Mouse (Mus musculus): ENCODE data around the gene Fmo2.

Fmo2 gene

GRCm38 (mm10) chr1:162888646-162889045 lies 9.9 kb downstream of the Fmo2 start:
- CTCF ChIA-PET: no interaction called here

- CTCF ChIA-PET: no interaction called here
Measured at GRCm38 (mm10) chr1:162887644-162888043, 10.9 kb downstream of the Fmo2 start.

GRCm38 (mm10) chr1:162886138-162886816 lies 12.2 kb downstream of the Fmo2 start:
- CTCF ChIA-PET: no interaction called here

- CTCF ChIA-PET: no interaction called here
Measured at GRCm38 (mm10) chr1:162882681-162883080, 15.8 kb downstream of the Fmo2 start.

GRCm38 (mm10) chr1:162879595-162880369 lies 18.7 kb downstream of the Fmo2 start:
- CTCF ChIA-PET: interaction anchor here (0.6 kb wide), 1 partner anchor 160 kb away, joined by 3 read pairs; no protein-coding TSS in a partner anchor

GRCm38 (mm10) chr1:162875091-162875490 lies 23.4 kb downstream of the Fmo2 start:
- CTCF ChIA-PET: no interaction called here

GRCm38 (mm10) chr1:162871701-162872311 lies 26.7 kb downstream of the Fmo2 start:
- CTCF ChIA-PET: no interaction called here

- CTCF ChIA-PET: no interaction called here
Measured at GRCm38 (mm10) chr1:162870978-162871377, 27.5 kb downstream of the Fmo2 start.

- CTCF ChIA-PET: no interaction called here
Measured at GRCm38 (mm10) chr1:162867396-162867795, 31.1 kb downstream of the Fmo2 start.

GRCm38 (mm10) chr1:162866280-162866681 lies 32.2 kb downstream of the Fmo2 start, which contains the start of gene Fmo1:
Fmo1 (minus strand) TSS chr1:162866610.
- CTCF ChIA-PET: no interaction called here

- CTCF ChIA-PET: no interaction called here
Measured at GRCm38 (mm10) chr1:162865493-162865830, 33.1 kb downstream of the Fmo2 start.

GRCm38 (mm10) chr1:162864816-162865492 lies 33.6 kb downstream of the Fmo2 start:
- CTCF ChIA-PET: no interaction called here

- CTCF ChIA-PET: no interaction called here
Measured at GRCm38 (mm10) chr1:162864279-162864678, 34.2 kb downstream of the Fmo2 start.

- CTCF ChIA-PET: no interaction called here
Measured at GRCm38 (mm10) chr1:162863579-162863978, 34.9 kb downstream of the Fmo2 start.

GRCm38 (mm10) chr1:162862328-162862727 lies 36.2 kb downstream of the Fmo2 start:
- CTCF ChIA-PET: no interaction called here

GRCm38 (mm10) chr1:162859996-162860605 lies 38.4 kb downstream of the Fmo2 start:
- CTCF ChIA-PET: no interaction called here

GRCm38 (mm10) chr1:162859545-162859976 lies 39.0 kb downstream of the Fmo2 start:
- CTCF ChIA-PET: no interaction called here

- CTCF ChIA-PET: no interaction called here
Measured at GRCm38 (mm10) chr1:162858748-162859130, 39.8 kb downstream of the Fmo2 start.

GRCm38 (mm10) chr1:162857766-162858747 lies 40.5 kb downstream of the Fmo2 start:
- CTCF ChIA-PET: no interaction called here

- CTCF ChIA-PET: no interaction called here
Measured at GRCm38 (mm10) chr1:162853812-162854482, 44.6 kb downstream of the Fmo2 start.

Data from spleen, embryonic (tissue).